Mouse (Mus musculus) lung, embryonic 14.5 days (tissue): ENCODE data around the gene Cdh13. TPM values are rescaled to one million over a fixed set of nuclear protein-coding genes. Genes with fewer than 3 reads are reported as not detected.

Experiments used
- ATAC-seq: fragments of 200-750 bp; cut with Nextera tagmentation; 2 replicates; pipeline ENCODE4 v1.8.0; 2017; ENCODE audit warnings: mild to moderate bottlenecking, moderate TSS enrichment, moderate library complexity; ENCODE audit not compliant: insufficient read depth
- DNase-seq: peaks from one replicate; pipeline ENCODE4 v3.0.0-alpha.2; 2015
- H3K27ac ChIP-seq: fragments of 300-500 bp; sonication (generic); 2 replicates; pipeline ENCODE4 v1.5.1; 2014; ENCODE audit warnings: low read depth, mild to moderate bottlenecking, moderate library complexity
- H3K27me3 ChIP-seq: fragments of 300-500 bp; sonication (generic); 2 replicates; pipeline ENCODE4 v1.6.1; 2014; ENCODE audit warnings: low read length, control low read depth; ENCODE audit not compliant: insufficient read depth
- H3K36me3 ChIP-seq: fragments of 300-500 bp; sonication (generic); 2 replicates; pipeline ENCODE4 v1.6.1; 2014; ENCODE audit warnings: control low read depth; ENCODE audit not compliant: insufficient read depth
- H3K4me1 ChIP-seq: fragments of 300-500 bp; sonication (generic); 2 replicates; pipeline ENCODE4 v1.6.1; 2014; ENCODE audit warnings: antibody characterized with exemption, control low read depth; ENCODE audit not compliant: insufficient read depth
- H3K4me2 ChIP-seq: fragments of 300-500 bp; sonication (generic); 2 replicates; pipeline ENCODE4 v1.6.1; 2014; ENCODE audit warnings: mild to moderate bottlenecking
- H3K4me3 ChIP-seq: fragments of 300-500 bp; sonication (generic); 2 replicates; pipeline ENCODE4 v1.5.1; 2014; ENCODE audit warnings: low read depth, low read length
- H3K9ac ChIP-seq: fragments of 300-500 bp; sonication (generic); 2 replicates; pipeline ENCODE4 v1.6.1; 2014
- H3K9me3 ChIP-seq: fragments of 300-500 bp; sonication (generic); 2 replicates; pipeline ENCODE4 v1.6.1; 2016; ENCODE audit warnings: low read depth, low read length, control low read depth
- CTCF ChIP-seq: IDR thresholded peaks from 2 replicates; pipeline ENCODE4 v1.5.1; 2016; ENCODE audit warnings: antibody characterized with exemption, low read depth
- WGBS: fragments of 180-500 bp; shearing (Covaris S2); extraction: QIAGEN DNeasy Blood & Tissue Kit; methylation state at CpG from one replicate; pipeline ENCODE4 v1.1.7; 2014; 5-methylcytosine and 5-hydroxymethylcytosine counted together
- polyA plus RNA-seq: library from polyadenylated mRNA; unstranded; fragments of >200 nt; fragmentation: Nextera tagmentation; extraction: Ambion mirVana; gene quantifications from 2 replicates; pipeline ENCODE4 v1.2.1, GENCODE M21; 2014

Cdh13 gene
- polyA plus RNA-seq, 1 experiment from 2014 or later, result 1.2 TPM

DNA sequence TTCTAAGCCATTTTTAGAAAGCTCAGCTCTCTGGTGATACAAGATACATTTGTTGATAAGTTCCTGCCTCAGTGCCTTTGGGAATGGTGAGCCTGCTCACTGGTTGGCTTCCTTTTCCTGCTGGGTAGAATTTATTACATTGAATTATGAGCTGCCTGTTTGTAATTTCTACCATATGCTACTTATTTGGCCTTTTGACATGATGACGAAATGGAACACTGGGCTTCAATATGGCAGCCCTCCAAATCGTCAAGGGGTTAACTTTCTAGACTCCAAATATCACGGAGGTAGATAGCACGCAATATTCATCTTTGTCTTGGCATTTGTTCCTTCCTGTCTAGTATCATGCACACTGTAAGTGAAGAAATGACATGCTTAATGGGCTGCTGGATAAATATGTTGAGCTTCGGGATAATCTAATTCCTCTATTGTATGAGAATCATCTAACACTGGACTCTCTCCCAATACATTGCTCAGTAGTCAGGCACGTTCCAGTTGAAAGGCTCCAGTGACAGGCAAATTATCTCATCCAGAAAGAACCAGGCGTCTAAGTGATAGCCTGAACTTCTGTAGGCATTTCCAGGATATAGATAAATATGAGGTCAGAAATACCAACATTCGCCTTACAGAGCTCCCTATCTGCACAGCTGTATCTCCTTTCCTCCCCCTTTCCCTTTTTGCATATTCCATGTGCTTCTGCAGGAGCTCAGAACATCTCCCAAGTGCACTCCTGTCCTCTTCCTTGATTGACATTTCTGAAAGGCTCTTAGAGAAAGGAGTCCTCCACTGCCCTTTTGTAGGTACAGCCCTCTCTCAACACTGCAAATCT is 378.7 kb downstream of the Cdh13 start:
- Histone ChIP-seq H3K27me3 (no peaks in the 10 kb centered on the region), H3K4me1 (no peaks in the 10 kb centered on the region), H3K27ac (no peak overlapping the region), H3K4me3 (no peak overlapping the region), H3K4me2 (no peak overlapping the region), H3K9me3 (no peaks in the 10 kb centered on the region), H3K36me3 (no peaks in the 10 kb centered on the region), H3K9ac (no peak overlapping the region)
- WGBS, result 35% methylated on average over 8 of the region's 8 CpGs
- peak; percentile 65; the same call in 1 of the 2 replicates for ATAC-seq
- DNase-seq, result peak; percentile 62
- TF ChIP-seq CTCF, result no peak

DNA sequence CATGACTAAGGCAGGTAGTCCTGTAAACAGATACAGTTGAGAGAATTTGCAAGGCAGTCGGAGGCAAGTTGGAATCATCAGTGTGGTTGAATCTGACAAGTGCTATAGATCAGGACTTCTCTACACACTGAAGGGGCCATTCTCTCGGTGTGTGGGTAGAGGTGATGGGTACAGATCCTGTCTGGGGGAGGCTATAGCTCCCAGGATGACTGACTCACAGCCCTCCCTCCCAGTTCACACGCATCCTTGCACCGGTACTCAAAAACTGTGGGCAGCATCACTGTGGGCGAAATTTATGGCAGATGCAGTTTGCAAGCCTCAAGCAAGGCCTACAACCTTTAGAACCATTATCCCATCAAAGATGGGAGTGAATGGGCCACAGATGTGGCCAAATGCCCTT is 381.5 kb downstream of the Cdh13 start:
- H3K9ac ChIP-seq, result no peak overlapping the region
- no peak for ATAC-seq

DNA sequence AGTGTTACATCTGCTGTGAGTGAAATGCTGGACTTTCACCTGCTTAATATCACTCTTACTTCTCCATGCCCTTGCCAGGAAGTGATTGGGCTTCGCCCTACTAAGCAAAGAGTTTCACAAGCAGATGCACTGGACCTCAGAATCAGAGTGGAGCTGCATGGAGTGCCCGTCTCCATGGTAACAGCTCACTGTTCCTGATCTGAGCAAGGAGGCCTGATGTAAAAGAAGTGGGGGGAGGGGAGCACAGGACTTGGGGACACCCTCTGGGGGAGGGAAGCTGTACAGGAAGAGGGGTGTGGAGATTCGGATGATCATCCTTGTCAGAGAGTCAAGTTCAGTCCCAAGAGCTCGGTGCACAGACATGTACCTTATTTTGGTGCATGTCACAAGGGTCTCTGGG is 384.2 kb downstream of the Cdh13 start:
- Histone ChIP-seq H3K9me3 (no peaks in the 10 kb centered on the region), H3K27me3 (no peaks in the 10 kb centered on the region), H3K4me3 (no peak overlapping the region), H3K4me2 (no peak overlapping the region), H3K27ac (no peak overlapping the region), H3K9ac (no peak overlapping the region), H3K4me1 (no peaks in the 10 kb centered on the region), H3K36me3 (no peaks in the 10 kb centered on the region)
- ATAC-seq (no peak), DNase-seq (no peak)
- WGBS, result 85% methylated on average over 4 of the region's 4 CpGs
- no peak for TF ChIP-seq CTCF

More for the DNA sequence above, 381.5 kb downstream of the Cdh13 start:
- Histone ChIP-seq H3K4me2 (no peak overlapping the region), H3K27me3 (no peaks in the 10 kb centered on the region), H3K27ac (no peak overlapping the region), H3K36me3 (no peaks in the 10 kb centered on the region), H3K9me3 (no peaks in the 10 kb centered on the region), H3K4me3 (no peak overlapping the region), H3K4me1 (no peaks in the 10 kb centered on the region)
- no peak for TF ChIP-seq CTCF
- WGBS, result 84% methylated on average over 5 of the region's 5 CpGs
- no peak for DNase-seq

DNA sequence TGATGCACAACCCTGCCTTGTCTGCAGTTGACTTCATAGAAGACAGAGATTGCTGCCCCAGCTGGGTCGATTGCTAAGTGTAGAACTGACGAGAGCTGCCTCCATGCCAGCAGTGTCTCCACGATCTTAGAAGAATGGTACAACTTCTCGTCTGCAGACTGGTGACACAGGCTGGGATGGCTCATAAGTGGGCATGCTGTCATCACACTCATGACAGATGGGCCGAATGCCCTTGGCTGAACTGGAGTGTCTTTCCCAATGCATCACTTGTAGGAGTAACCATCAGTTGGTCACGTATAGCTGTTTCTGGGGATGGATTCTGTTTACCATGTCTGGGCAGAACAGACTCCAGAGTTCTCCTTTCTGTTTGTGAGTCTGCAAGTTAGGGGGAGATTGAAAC is 392.7 kb downstream of the Cdh13 start:
- Histone ChIP-seq H3K9me3 (no peaks in the 10 kb centered on the region), H3K27ac (no peak overlapping the region), H3K4me3 (no peak overlapping the region), H3K9ac (no peak overlapping the region), H3K4me1 (no peaks in the 10 kb centered on the region), H3K4me2 (no peak overlapping the region), H3K36me3 (no peaks in the 10 kb centered on the region), H3K27me3 (no peaks in the 10 kb centered on the region)
- no peak for DNase-seq
- ATAC-seq, result no peak
- 71% methylated on average over 6 of the region's 6 CpGs for WGBS
- TF ChIP-seq CTCF, result no peak

DNA sequence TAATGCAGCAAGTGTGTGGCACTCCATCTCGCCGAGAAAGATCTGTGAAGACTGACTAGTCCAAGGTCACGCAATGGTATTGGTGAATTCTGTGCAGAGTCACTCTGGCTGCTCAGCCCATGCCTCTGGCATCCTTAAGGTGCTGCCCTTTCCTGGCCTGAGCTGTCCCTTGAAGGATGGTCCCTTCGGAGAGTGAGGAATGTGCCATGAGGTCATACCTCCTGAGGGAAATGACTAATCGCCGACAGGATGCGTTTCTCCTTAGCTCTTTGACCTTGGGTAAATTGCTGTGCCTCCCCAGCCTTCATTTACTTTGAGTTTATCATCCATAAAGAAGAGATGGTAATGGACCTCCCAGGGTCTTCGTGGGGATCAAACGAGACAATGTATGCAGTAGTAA is 395.8 kb downstream of the Cdh13 start:
- peak; percentile 19 for DNase-seq
- Histone ChIP-seq H3K9ac (no peak overlapping the region), H3K9me3 (no peaks in the 10 kb centered on the region), H3K27me3 (no peaks in the 10 kb centered on the region), H3K27ac (no peak overlapping the region), H3K4me2 (no peak overlapping the region), H3K4me3 (no peak overlapping the region), H3K4me1 (no peaks in the 10 kb centered on the region), H3K36me3 (no peaks in the 10 kb centered on the region)
- TF ChIP-seq CTCF, result no peak
- ATAC-seq, result no peak; the same call in 1 of the 2 replicates
- 47% methylated on average over 9 of the region's 9 CpGs for WGBS

DNA sequence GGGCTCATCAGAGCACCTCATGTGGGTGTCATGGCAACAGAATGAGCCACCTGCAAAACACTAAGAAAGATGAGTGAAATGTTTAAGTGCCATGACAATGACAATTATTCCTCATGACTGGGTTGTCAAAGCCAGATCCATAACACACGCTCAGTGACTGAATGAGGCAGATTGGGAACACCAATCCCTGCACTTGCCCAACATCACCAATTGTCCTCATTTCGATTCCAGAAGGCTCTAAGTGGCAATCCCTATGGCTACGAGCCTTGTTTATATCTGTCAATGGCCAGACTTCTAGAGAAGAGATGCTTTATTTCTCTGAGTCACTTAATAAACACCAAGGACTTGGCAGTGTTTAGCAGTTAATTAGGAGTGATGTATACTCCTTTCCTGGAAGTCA is 399.9 kb downstream of the Cdh13 start:
- Histone ChIP-seq H3K4me3 (no peak overlapping the region), H3K27ac (no peak overlapping the region), H3K4me2 (no peak overlapping the region), H3K27me3 (no peaks in the 10 kb centered on the region), H3K36me3 (no peaks in the 10 kb centered on the region), H3K9ac (no peak overlapping the region), H3K4me1 (no peaks in the 10 kb centered on the region), H3K9me3 (no peaks in the 10 kb centered on the region)
- ATAC-seq (no peak), DNase-seq (peak; percentile 4)
- WGBS, result 62% methylated on average over 3 of the region's 3 CpGs
- TF ChIP-seq CTCF, result no peak

DNA sequence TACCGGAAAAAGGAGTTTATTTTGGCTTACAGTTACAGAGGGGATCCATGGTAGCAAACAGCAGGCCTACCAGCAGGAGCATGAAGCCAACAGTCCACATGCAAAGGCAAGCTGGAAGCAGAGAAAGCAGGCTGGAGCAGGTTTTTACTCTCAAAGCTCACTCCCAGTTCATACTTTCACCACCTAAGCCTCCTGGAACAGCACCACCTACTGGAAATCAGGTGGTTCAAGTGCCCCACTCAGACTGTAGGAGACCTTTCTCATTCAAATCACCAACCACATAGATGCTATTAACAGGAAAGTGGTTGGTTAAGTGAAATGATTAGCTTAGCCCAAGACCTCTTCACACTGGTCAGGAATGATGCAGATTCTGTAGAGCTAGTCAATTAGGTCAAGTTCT is 402.3 kb downstream of the Cdh13 start:
- no peak overlapping the region for H3K4me3 ChIP-seq
- H3K36me3 ChIP-seq, result no peaks in the 10 kb centered on the region
- no peak overlapping the region for H3K4me2 ChIP-seq
- ATAC-seq (no peak), DNase-seq (no peak)
- H3K4me1 ChIP-seq, result no peaks in the 10 kb centered on the region
- TF ChIP-seq CTCF, result peak; percentile 19; the same call in 1 of the 2 replicates
- WGBS, result 89% methylated on average over 1 of the region's 1 CpGs
- no peaks in the 10 kb centered on the region for H3K27me3 ChIP-seq
- H3K9me3 ChIP-seq, result no peaks in the 10 kb centered on the region
- H3K27ac ChIP-seq, result no peak overlapping the region
- no peak overlapping the region for H3K9ac ChIP-seq
